Mouse (Mus musculus) small intestine, adult 2 months (tissue): ENCODE data around the gene Gm14406.
"Not testable (repeated sequence)": the region's sequence is repeated elsewhere in the genome, so short reads cannot be mapped to it uniquely, and the experiment has no call there.

Experiments
- CTCF ChIP-seq: fragments of 200-500 bp; IDR thresholded peaks from 2 replicates; pipeline ENCODE4 v1.5.1; 2012; ENCODE audit warnings: low read depth, mild to moderate bottlenecking, control low read depth, inconsistent platforms, low read length, moderate library complexity, mixed read lengths; ENCODE audit not compliant: insufficient replicate concordance, insufficient read length; ENCODE audit errors: extremely low read depth
- POLR2A ChIP-seq: fragments of 200-500 bp; IDR thresholded peaks from 2 replicates; pipeline ENCODE4 v1.6.1; 2012; ENCODE audit warnings: low read depth, mild to moderate bottlenecking, control low read depth, inconsistent platforms, low read length, moderate library complexity

- TF ChIP-seq POLR2A, CTCF: not testable (repeated sequence)
Observed at GRCm38 (mm10) chr2:177537141-177537540, 40.9 kb downstream of the Gm14406 start.
